Mouse (Mus musculus): ENCODE results near the gene Ece2. TPM values are rescaled to one million over a fixed set of nuclear protein-coding genes. Genes with fewer than 3 reads are reported as not detected.
A peak's percentile ranks its signal among the peaks of the same experiment; 100 is the strongest.

Gene Ece2
- total RNA-seq, 1 experiment from 2014 or later, result not detected

DNA sequence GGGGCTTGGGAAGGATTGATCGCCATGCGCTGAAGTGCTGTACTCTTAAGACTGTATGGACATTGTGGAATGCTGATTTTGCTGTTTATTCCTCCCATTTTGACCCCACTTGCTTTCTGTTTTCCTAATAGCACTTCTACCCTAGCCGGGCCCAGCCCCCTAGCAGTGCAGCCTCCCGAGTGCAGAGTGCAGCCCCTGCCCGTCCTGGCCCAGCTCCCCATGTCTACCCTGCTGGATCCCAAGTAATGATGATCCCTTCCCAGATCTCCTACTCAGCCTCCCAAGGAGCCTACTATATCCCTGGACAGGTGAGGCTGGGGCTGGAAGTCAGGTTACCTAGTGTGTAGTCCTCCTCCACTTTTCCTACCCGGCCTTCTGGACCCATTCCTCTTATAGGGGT, 45.6 kb downstream of the Ece2 start:
- ATAC-seq (ENCODE audit: extremely low read depth, insufficient number of reproducible peaks, low FRiP score, poor library complexity, severe bottlenecking), result no peak

DNA sequence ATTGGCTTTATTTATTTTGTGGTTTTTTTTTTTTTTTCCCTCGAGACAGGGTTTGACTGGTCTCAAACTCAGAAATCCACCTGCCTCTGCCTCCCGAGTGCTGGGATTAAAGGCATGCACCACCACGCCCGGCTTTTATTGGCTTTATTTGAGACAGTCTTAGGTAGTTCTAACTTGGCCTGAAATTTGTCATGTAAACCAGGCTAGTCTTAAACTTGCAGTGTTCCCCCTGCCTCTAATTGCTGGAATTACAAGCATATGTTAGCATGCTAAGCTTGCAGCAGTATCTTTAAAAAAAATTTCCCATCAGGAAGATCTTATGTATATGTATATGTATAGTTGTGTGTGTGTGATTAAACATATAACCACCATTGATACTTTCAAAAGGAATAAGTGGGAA, 47.1 kb downstream of the Ece2 start:
- no peak for ATAC-seq (ENCODE audit: extremely low read depth, insufficient number of reproducible peaks, low FRiP score, poor library complexity, severe bottlenecking)

DNA sequence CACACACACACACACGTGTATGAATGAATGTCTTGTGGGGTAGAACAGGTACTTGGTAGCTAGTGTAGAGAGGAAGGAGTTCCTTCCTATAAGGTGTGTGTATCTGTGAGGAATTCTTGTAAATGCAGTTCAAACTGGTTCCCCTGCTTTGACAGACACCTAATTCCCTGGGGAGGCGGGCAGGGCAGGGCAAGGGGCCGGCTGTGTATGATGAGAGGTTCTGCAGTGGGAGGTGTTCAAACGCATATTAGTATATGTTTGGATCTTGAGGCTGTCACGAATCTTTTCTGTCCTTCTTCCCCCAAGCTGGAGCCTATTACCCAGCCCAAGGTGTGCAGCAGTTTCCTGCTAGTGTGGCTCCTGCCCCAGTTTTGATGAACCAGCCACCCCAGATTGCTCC, 47.8 kb downstream of the Ece2 start:
- ATAC-seq (ENCODE audit: extremely low read depth, insufficient number of reproducible peaks, low FRiP score, poor library complexity, severe bottlenecking), result no peak

DNA sequence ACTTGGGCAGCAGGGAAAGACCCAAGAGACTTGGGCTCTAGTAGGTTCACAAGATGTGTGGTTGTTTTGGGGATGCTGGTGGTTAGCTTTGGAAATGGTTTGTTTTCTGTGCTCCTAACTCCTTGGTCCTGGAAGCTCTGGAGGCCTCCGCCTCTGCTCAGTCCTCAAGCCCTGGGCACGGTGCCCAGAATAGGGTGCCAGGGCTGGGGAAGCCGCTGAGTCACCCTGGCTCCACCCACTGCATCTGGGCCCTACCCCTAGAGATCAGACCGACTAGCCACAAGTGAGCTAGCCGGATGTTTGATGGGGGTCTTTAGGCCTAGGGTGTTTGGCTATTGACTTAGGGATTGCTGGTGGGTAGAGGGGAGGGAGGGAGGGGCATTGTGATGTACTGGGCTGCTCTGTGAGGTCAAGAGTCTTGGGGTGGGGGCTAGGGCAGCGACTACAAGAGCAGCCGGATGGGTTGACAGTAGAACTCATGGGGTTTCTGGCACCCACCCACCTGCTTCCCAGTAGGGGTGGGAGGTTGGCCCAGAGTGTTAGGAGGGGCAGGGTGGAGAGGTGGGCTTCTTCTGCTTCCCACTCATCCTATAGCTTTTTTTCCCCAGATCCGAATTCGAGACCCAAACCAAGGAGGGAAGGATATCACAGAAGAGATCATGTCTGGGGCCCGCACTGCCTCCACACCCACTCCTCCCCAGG, 48.5 kb downstream of the Ece2 start:
- ATAC-seq (ENCODE audit: extremely low read depth, insufficient number of reproducible peaks, low FRiP score, poor library complexity, severe bottlenecking), result no peak

DNA sequence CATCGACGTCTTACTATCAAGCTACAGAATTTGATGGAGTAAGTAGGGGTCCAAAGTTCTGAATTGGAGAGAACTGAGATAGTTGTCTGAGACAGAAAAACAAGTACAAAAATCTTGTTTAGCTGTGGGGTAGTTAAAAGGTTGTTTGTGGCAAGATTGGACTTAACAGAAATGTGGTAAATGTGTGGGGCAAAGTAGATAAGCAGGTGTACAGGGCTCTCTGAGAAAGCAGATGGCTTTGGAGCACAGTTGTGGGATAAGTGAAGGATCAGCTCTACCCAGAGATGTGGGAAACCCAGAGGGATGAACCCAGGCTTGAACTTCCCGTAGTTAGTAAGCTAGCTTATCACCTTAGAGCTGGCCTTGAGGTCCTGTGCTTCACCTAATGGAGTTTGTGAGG, 61.1 kb downstream of the Ece2 start:
- no peak for ATAC-seq (ENCODE audit: extremely low read depth, insufficient number of reproducible peaks, low FRiP score, poor library complexity, severe bottlenecking)

DNA sequence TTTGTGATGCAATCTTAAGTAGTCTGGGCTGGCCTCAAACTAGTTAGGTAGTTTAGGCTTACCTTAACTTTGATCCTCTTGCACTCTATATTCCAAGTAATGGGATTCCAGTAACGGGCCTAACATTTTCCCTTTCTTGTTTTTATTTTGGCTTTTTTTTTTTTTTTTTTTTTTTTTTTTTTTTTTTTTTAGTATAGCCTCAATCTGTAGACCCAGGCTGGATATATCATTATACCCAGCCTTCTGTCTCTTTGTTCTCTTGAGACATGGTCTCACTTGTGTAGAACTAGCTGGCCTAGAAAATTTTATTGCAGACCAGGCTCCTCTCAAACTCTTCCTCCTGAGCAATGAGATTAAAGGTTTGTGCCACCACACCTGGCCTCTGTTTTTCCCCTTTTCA, 62.0 kb downstream of the Ece2 start:
- no peak for ATAC-seq (ENCODE audit: extremely low read depth, insufficient number of reproducible peaks, low FRiP score, poor library complexity, severe bottlenecking)

DNA sequence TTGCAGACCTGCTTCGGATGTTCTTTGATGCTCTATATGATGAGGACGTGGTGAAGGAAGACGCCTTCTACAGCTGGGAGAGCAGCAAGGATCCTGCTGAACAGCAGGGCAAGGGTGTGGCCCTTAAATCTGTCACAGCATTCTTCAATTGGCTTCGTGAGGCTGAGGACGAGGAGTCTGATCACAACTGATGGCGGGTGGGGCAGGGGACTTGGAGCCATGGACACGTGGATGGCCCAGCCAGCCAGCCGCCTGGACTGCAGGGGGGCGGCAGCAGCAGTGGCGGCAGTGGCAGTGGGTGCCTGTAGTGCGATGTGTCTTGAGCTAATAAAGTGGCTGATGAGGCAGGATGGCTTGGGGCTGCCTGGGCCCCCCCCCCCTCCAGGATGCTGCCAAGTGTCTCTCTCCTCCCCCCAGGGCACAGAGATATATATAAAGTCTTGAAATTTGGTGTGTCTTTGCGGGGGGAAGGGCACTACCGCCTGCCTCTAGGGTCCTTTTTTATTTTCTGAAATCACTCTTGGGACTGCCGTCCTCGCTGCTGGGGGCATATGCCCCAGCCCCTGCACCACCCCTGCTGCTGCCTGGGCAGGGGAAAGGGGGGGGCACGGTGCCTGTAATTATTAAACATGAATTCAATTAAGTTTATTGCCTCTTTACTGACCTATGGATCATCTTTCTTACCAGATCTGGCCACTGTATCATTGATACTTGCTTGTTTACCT, 62.8 kb downstream of the Ece2 start:
- no peak for ATAC-seq (ENCODE audit: extremely low read depth, insufficient number of reproducible peaks, low FRiP score, poor library complexity, severe bottlenecking)

DNA sequence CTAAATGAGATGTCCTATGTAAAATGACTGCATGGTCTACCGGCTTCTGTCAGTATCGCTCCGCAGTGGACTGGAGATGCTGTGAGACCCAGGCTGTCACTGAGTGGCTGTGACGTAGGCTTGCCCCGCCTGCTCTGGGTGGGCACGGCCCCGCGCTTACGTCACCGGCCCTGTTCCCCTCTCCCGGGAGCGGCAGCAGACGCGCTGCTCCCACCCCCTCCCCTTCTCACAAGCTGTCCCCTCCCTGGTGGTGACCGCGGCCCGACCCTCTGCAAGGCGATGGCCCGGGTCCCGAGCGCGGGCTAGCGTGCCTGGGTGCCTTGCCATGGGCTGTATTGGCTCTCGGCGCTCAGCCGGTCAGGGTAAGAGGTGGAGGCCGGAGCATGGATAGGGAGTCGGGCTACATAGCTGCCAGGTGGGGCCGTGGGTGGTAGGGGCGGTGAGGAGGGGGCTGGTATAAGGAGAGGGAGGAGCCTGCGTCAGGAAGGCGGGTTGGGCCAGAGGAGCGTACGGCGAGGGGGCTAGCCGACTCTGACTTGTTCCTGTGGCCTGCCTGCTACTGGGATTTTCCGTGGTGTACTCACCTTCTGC, 63.6 kb downstream of the Ece2 start, which contains the start of gene Fam131a:
Gene Fam131a (plus strand): TSS at position 131 of the 591 bp plus-strand sequence.
- peak; percentile 44; the same call in 1 of the 2 replicates for ATAC-seq (ENCODE audit: extremely low read depth, insufficient number of reproducible peaks, low FRiP score, poor library complexity, severe bottlenecking)

DNA sequence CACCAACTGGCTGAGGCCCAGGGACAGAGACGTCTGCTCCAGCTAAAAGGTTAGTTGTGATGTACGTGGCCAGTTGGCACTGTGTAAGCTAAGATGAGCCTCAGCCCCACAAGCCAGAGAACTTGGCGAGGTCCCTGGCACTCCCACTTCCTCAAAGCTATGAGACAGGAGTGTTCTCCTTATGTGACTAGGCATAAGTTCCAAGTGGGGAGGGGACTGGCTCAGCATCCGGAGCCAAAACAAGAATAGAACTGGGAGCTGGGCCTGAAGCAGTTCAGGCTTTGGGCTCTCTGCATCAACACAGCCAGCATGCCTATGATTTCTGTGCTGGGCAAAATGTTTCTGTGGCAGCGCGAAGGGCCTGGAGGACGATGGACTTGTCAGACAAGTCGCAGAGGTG, 65.2 kb downstream of the Ece2 start:
- ATAC-seq (ENCODE audit: extremely low read depth, insufficient number of reproducible peaks, low FRiP score, poor library complexity, severe bottlenecking), result no peak

DNA sequence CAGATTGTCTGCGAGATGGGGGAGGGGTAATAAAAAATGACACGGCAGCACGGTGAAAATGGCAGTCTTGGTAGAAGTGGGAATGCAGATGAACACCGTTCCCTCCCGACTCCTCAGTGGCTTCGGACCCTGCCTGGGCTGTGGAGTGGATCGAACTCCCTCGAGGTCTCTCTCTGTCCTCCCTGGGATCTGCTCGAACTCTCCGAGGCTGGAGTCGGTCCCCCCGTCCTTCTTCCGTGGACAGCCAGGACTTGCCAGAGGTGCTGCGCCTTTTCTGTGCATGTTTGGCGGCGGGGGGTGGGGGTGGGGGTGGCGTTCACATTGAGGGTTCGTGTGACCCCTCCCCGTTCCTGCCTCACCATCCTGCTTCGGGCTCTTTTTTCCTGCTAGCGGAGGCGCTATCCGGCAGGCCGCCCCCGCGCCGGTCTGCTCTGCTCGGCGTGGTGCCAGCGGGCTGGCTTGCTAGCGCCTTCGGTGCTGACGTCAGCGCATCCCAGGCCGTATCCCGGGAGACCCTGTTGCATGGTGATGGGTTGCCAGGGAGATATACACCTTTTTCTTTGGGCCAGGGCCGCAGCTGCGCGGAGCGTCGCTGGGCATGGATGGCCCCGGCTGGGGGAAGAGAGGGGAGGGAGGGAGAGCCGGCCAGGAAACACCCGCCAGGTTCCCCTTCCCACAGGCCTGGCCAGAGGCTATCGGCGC, 66.1 kb downstream of the Ece2 start:
- ATAC-seq (ENCODE audit: extremely low read depth, insufficient number of reproducible peaks, low FRiP score, poor library complexity, severe bottlenecking), result no peak

Other genes starting within 250 kb of the Ece2 start
- 23.8 and 24.0 TPM in 2 replicates for gene Abcc5, start 203.4 kb upstream of the Ece2 start, total RNA-seq (2017)
- 47.6 and 49.8 TPM in 2 replicates for gene Eif2b5, start 131.0 kb upstream of the Ece2 start, total RNA-seq (2017)
- 7.1 and 8.8 TPM in 2 replicates for gene Dvl3, start 112.8 kb upstream of the Ece2 start, total RNA-seq (2017)
- gene Ap2m1, start 94.3 kb upstream of the Ece2 start, total RNA-seq (2017), result 176 and 177 TPM in 2 replicates
- gene Abcf3, start 81.3 kb upstream of the Ece2 start, total RNA-seq (2017), result 121 and 129 TPM in 2 replicates
- not detected in 2 replicates for gene Vwa5b2, start 40.4 kb upstream of the Ece2 start, total RNA-seq (2017)
- 0.35 and 1.2 TPM in 2 replicates for gene Eef1akmt4, start 18.2 kb upstream of the Ece2 start, total RNA-seq (2017)
- not detected in 2 replicates for gene Gm49333, start 18.2 kb upstream of the Ece2 start, total RNA-seq (2017)
- gene Alg3, start 18.1 kb upstream of the Ece2 start, total RNA-seq (2017), result 4.2 and 6.5 TPM in 2 replicates
- gene Camk2n2, start 8.5 kb upstream of the Ece2 start, total RNA-seq (2017), result not detected in 2 replicates
- gene Psmd2, start 21.8 kb downstream of the Ece2 start, total RNA-seq (2017), result 81.6 and 82.6 TPM in 2 replicates
- 148 and 172 TPM in 2 replicates for gene Eif4g1, start 38.5 kb downstream of the Ece2 start, total RNA-seq (2017)
- gene Fam131a, start 63.4 kb downstream of the Ece2 start, total RNA-seq (2017), result 0.61 TPM in 1 of 2 replicates, not detected in the other
- 14.7 and 21.9 TPM in 2 replicates for gene Polr2h, start 87.8 kb downstream of the Ece2 start, total RNA-seq (2017)
- gene Clcn2, start 87.9 kb downstream of the Ece2 start, total RNA-seq (2017), result 2.7 and 4.2 TPM in 2 replicates
- not detected in 2 replicates for gene Chrd, start 103.3 kb downstream of the Ece2 start, total RNA-seq (2017)
- not detected in 2 replicates for gene Thpo, start 104.7 kb downstream of the Ece2 start, total RNA-seq (2017)

All from neutrophil, adult 5-6 weeks (primary cell).